In genomic region chr9:20607100-20607974, GRCm38 (mm10) we compare ENCODE assay signal across 8 mouse cellular contexts. TPM values are rescaled to one million over a fixed set of nuclear protein-coding genes. Genes with fewer than 3 reads are reported as not detected.
DNase-seq lines count a peak whose midpoint lies in the region; ATAC-seq and TF ChIP-seq lines count a peak whose summit lies in the region.

No protein-coding gene starts in this region.

- TF ChIP-seq CTCF in ES-Bruce4 (IDR thresholded peaks at IDR 0.05; ENCODE audit: low read depth, low read length), result no peak
- TF ChIP-seq CTCF in liver, postnatal 0 days (IDR thresholded peaks at IDR 0.05; ENCODE audit: low read depth), result no peak

- peak; percentile 96 for ATAC-seq in cerebellum, adult (ENCODE audit: insufficient number of reproducible peaks, low FRiP score, low TSS enrichment)
- ATAC-seq in forebrain, embryonic 13.5 days, result peak; percentile 92
- peak; percentile 93 for ATAC-seq in liver, postnatal 0 days
- ATAC-seq in neural tube, embryonic 14.5 days (ENCODE audit: low read depth), result peak; percentile 92

- peak overlapping the region; percentile 74 for H3K9ac ChIP-seq in ES-Bruce4 (ENCODE audit: low read depth, poor library complexity, severe bottlenecking)
- H3K9ac ChIP-seq in forebrain, embryonic 13.5 days, result peak overlapping the region; percentile 86
- peak overlapping the region; percentile 77 for H3K9ac ChIP-seq in liver, postnatal 0 days (replicated peaks)
- H3K9ac ChIP-seq in neural tube, embryonic 14.5 days (replicated peaks; ENCODE audit: low read depth, low read length), result peak overlapping the region; percentile 83

- under 1% methylated on average over 57 of the region's 57 CpGs for WGBS in forebrain, embryonic 13.5 days
- under 1% methylated on average over 57 of the region's 57 CpGs for WGBS in large intestine, adult 2 months
- WGBS in liver, postnatal 0 days (ENCODE audit: insufficient replicate concordance), result under 1% methylated on average over 57 of the region's 57 CpGs
- under 1% methylated on average over 56 of the region's 57 CpGs for WGBS in neural tube, embryonic 14.5 days

- H3K4me3 ChIP-seq in ES-Bruce4 (ENCODE audit: low read depth, low read length), result peak overlapping the region; percentile 79
- peak overlapping the region; percentile 71 for H3K4me3 ChIP-seq in forebrain, embryonic 13.5 days
- peak overlapping the region; percentile 63 for H3K4me3 ChIP-seq in liver, postnatal 0 days (ENCODE audit: low read depth, low read length)
- peak overlapping the region; percentile 63 for H3K4me3 ChIP-seq in neural tube, embryonic 14.5 days (ENCODE audit: low read depth, low read length)

- H3K27ac ChIP-seq in ES-Bruce4 (ENCODE audit: insufficient read depth, low read length), result peak overlapping the region; percentile 70
- H3K27ac ChIP-seq in forebrain, embryonic 13.5 days, result peak overlapping the region; percentile 96
- peak overlapping the region; percentile 97 for H3K27ac ChIP-seq in liver, postnatal 0 days (ENCODE audit: low read depth)
- peak overlapping the region; percentile 97 for H3K27ac ChIP-seq in neural tube, embryonic 14.5 days (ENCODE audit: low read depth, low read length)

- no peaks in the 10 kb centered on the region for H3K36me3 ChIP-seq in ES-Bruce4 (ENCODE audit: control insufficient read depth, insufficient read depth, low read length, poor library complexity, severe bottlenecking)
- H3K36me3 ChIP-seq in forebrain, embryonic 13.5 days (ENCODE audit: poor library complexity, severe bottlenecking), result peaks cover 6% of the 10 kb centered on the region
- no peaks in the 10 kb centered on the region for H3K36me3 ChIP-seq in liver, postnatal 0 days (replicated peaks; ENCODE audit: insufficient read depth, low read length)
- no peaks in the 10 kb centered on the region for H3K36me3 ChIP-seq in neural tube, embryonic 14.5 days (ENCODE audit: control insufficient read depth, insufficient read depth, low read length)

- no peak for TF ChIP-seq EP300 in ES-Bruce4 (IDR thresholded peaks at IDR 0.05; ENCODE audit: insufficient read depth, low read depth, low read length)
- TF ChIP-seq EP300 in liver, postnatal 0 days (IDR thresholded peaks at IDR 0.05; ENCODE audit: low read depth), result no peak

- peak; percentile 92 for DNase-seq in heart, postnatal 10 days
- DNase-seq in large intestine, adult 2 months (ENCODE audit: low read depth, low spot score), result peak; percentile 80
- DNase-seq in liver, postnatal 0 days, result peak; percentile 88
- peak; percentile 83 for DNase-seq in testis, postnatal 10 days (ENCODE audit: low spot score)

- no peaks in the 10 kb centered on the region for H3K4me1 ChIP-seq in ES-Bruce4 (ENCODE audit: control insufficient read depth, insufficient read depth, low read length)
- H3K4me1 ChIP-seq in forebrain, embryonic 13.5 days, result peaks cover 14% of the 10 kb centered on the region
- H3K4me1 ChIP-seq in liver, postnatal 0 days (ENCODE audit: insufficient read depth), result peaks cover 4% of the 10 kb centered on the region
- H3K4me1 ChIP-seq in neural tube, embryonic 14.5 days (ENCODE audit: control insufficient read depth, insufficient read depth, low read length), result peaks cover 4% of the 10 kb centered on the region; the same call in 1 of the 2 replicates

- no peaks in the 10 kb centered on the region for H3K27me3 ChIP-seq in ES-Bruce4 (ENCODE audit: control insufficient read depth, insufficient read depth, low read length, poor library complexity, severe bottlenecking)
- H3K27me3 ChIP-seq in forebrain, embryonic 13.5 days, result no peaks in the 10 kb centered on the region
- H3K27me3 ChIP-seq in liver, postnatal 0 days (ENCODE audit: insufficient read depth, low read length), result no peaks in the 10 kb centered on the region
- no peaks in the 10 kb centered on the region for H3K27me3 ChIP-seq in neural tube, embryonic 14.5 days (ENCODE audit: control insufficient read depth, insufficient read depth, low read length)

- intact Hi-C loops in heart, postnatal 10 days (cut with DNase I), result loop anchor here (1.0 to 2.0 kb wide), 2 partner anchors 26 to 35 kb away; partner anchors contain the start of genes Ubl5 and Zfp846

- H3K9me3 ChIP-seq in ES-Bruce4 (replicated peaks; ENCODE audit: control insufficient read depth, insufficient read depth, low read length, poor library complexity, severe bottlenecking), result no peaks in the 10 kb centered on the region
- peaks cover 4% of the 10 kb centered on the region for H3K9me3 ChIP-seq in forebrain, embryonic 13.5 days (replicated peaks)
- no peaks in the 10 kb centered on the region for H3K9me3 ChIP-seq in liver, postnatal 0 days (ENCODE audit: low read length)
- no peaks in the 10 kb centered on the region for H3K9me3 ChIP-seq in neural tube, embryonic 14.5 days (ENCODE audit: control insufficient read depth, low read length)

- peak overlapping the region; percentile 72 for H3K4me2 ChIP-seq in forebrain, embryonic 13.5 days
- H3K4me2 ChIP-seq in liver, postnatal 0 days (ENCODE audit: low read depth, low read length), result peak overlapping the region; percentile 87
- H3K4me2 ChIP-seq in neural tube, embryonic 14.5 days (ENCODE audit: low read depth, low read length), result peak overlapping the region; percentile 62

- peak; percentile 40 for TF ChIP-seq POLR2A in ES-Bruce4 (IDR thresholded peaks at IDR 0.05; ENCODE audit: insufficient read depth, low read length)

RNA-seq across cellular contexts. Expression of gene Zfp846, which starts 26.2 kb away (rescaled TPM):
- 6.6 and 8.7 TPM in 2 replicates for polyA plus RNA-seq in ES-Bruce4 (2011; ENCODE audit: insufficient read depth, insufficient read length, low read depth, missing spikeins)
- 37.0 and 37.1 TPM in 2 replicates for polyA plus RNA-seq in forebrain, embryonic 13.5 days (2015; fragmentation: Nextera tagmentation; extraction: Ambion mirVana)
- total RNA-seq in heart, postnatal 10 days (2021), result 10 to 100 TPM in 1 of 2 experiments, 1 to 10 TPM in 1; 9.5 to 12.1 TPM
- 1.5 and 1.8 TPM in 2 replicates for polyA plus RNA-seq in large intestine, adult 2 months (2012; rRNA removed)
- 2.1 and 2.4 TPM in 2 replicates for polyA plus RNA-seq in liver, postnatal 0 days (2015; fragmentation: Nextera tagmentation; extraction: Ambion mirVana)
- polyA plus RNA-seq in neural tube, embryonic 14.5 days (2014; fragmentation: Nextera tagmentation; extraction: Ambion mirVana), result 53.3 and 65.2 TPM in 2 replicates

RNA-seq across cellular contexts. Expression of gene Ubl5, which starts 35.3 kb away (rescaled TPM):
- 288 and 314 TPM in 2 replicates for polyA plus RNA-seq in ES-Bruce4 (2011; ENCODE audit: insufficient read depth, insufficient read length, low read depth, missing spikeins)
- 533 and 604 TPM in 2 replicates for polyA plus RNA-seq in forebrain, embryonic 13.5 days (2015; fragmentation: Nextera tagmentation; extraction: Ambion mirVana)
- total RNA-seq in heart, postnatal 10 days (2021), result 100 to 1,000 TPM; 221 to 248 TPM
- polyA plus RNA-seq in large intestine, adult 2 months (2012; rRNA removed), result 321 and 348 TPM in 2 replicates
- polyA plus RNA-seq in liver, postnatal 0 days (2015; fragmentation: Nextera tagmentation; extraction: Ambion mirVana), result 245 and 257 TPM in 2 replicates
- polyA plus RNA-seq in neural tube, embryonic 14.5 days (2014; fragmentation: Nextera tagmentation; extraction: Ambion mirVana), result 464 and 488 TPM in 2 replicates

RNA-seq across cellular contexts. Expression of gene Fbxl12, which starts 37.2 kb away (rescaled TPM):
- polyA plus RNA-seq in ES-Bruce4 (2011; ENCODE audit: insufficient read depth, insufficient read length, low read depth, missing spikeins), result 19.6 and 20.2 TPM in 2 replicates
- 15.0 and 15.4 TPM in 2 replicates for polyA plus RNA-seq in forebrain, embryonic 13.5 days (2015; fragmentation: Nextera tagmentation; extraction: Ambion mirVana)
- 10 to 100 TPM; 14.3 to 17.3 TPM for total RNA-seq in heart, postnatal 10 days (2021)
- 15.8 and 22.9 TPM in 2 replicates for polyA plus RNA-seq in large intestine, adult 2 months (2012; rRNA removed)
- 7.1 and 7.3 TPM in 2 replicates for polyA plus RNA-seq in liver, postnatal 0 days (2015; fragmentation: Nextera tagmentation; extraction: Ambion mirVana)
- polyA plus RNA-seq in neural tube, embryonic 14.5 days (2014; fragmentation: Nextera tagmentation; extraction: Ambion mirVana), result 9.6 and 10.6 TPM in 2 replicates

RNA-seq across cellular contexts. Expression of gene Pin1, which starts 44.6 kb away (rescaled TPM):
- polyA plus RNA-seq in ES-Bruce4 (2011; ENCODE audit: insufficient read depth, insufficient read length, low read depth, missing spikeins), result 17.6 and 20.9 TPM in 2 replicates
- 64.8 and 68.3 TPM in 2 replicates for polyA plus RNA-seq in forebrain, embryonic 13.5 days (2015; fragmentation: Nextera tagmentation; extraction: Ambion mirVana)
- 10 to 100 TPM; 18.7 to 18.8 TPM for total RNA-seq in heart, postnatal 10 days (2021)
- 13.5 and 13.8 TPM in 2 replicates for polyA plus RNA-seq in large intestine, adult 2 months (2012; rRNA removed)
- 15.0 and 15.5 TPM in 2 replicates for polyA plus RNA-seq in liver, postnatal 0 days (2015; fragmentation: Nextera tagmentation; extraction: Ambion mirVana)
- polyA plus RNA-seq in neural tube, embryonic 14.5 days (2014; fragmentation: Nextera tagmentation; extraction: Ambion mirVana), result 61.1 and 68.8 TPM in 2 replicates

Comparison
In these comparisons a context has a peak if more than half of its experiments do, and no peak if none do; other contexts are left out.
1. Peak in every context shown above with its lines: DNase-seq, ATAC-seq, H3K4me3 ChIP-seq and H3K27ac ChIP-seq.